Mouse (Mus musculus) T-helper 2 cell (primary cell): ENCODE results near the gene Gm17617.

Source experiments
- in situ Hi-C: fragments of 300-600 bp; cut with MboI, MseI; formaldehyde crosslinking; loops from one replicate; pipeline ENCODE4 v1.15.1; 2025; ENCODE audit warnings: high pct_unique_total_duplicates

Gene Gm17617

GRCm38 (mm10) chr13:55135382-55135781 is 2.0 kb upstream of the Gm17617 start:
- in situ Hi-C loops = no loop called here

DNA sequence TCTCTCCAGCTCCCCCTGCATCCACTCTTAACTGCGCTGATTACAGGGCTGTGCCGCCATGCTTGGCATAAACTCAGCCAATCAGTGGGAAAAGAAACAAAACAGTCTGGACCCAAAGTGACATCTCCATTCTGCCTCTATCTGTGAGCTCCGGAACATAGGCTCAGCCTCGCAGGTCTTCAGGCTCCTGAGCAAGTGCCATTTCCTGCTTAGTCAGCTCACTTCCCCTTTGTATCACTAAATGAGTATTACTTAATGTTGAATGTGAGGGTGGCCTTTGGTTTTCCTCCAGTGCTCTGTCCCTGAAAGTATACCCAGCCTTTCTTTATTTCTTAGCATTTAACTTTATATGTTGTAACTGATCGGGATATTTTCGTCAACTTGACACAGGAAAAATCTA is 8.4 kb downstream of the Gm17617 start:
- in situ Hi-C loops = no loop called here

DNA sequence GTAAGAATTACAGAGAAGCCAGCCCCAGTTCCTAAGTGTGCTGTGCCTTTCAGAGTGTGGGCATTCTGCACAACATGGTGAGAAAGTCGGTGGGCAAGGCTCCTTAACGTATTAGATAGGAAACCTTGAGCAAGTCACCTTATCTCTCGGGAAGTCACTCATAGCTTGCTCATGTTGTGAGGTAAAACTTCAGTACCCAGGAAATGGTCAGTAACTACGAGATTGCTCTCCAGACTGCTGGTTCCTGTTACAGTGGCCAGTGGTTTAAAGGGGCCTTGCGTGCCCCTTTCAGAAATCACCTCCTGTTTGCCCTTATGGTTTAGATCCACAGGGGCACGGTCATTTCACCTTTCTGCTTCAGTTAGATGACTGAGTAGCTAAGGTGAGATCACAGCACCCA is 19.0 kb downstream of the Gm17617 start:
- in situ Hi-C loops = no loop called here

- in situ Hi-C loops = loop anchor here (10.0 kb wide), 1 partner anchor 217 kb away; the partner anchor contains the start of genes Mxd3, Prelid1 and Rab24
Observed at GRCm38 (mm10) chr13:55107694-55108093, 25.7 kb downstream of the Gm17617 start.

GRCm38 (mm10) chr13:55107116-55107515 is 26.2 kb downstream of the Gm17617 start:
- in situ Hi-C loops = loop anchor here (10.0 kb wide), 1 partner anchor 218 kb away; the partner anchor contains the start of genes Mxd3, Prelid1 and Rab24

DNA sequence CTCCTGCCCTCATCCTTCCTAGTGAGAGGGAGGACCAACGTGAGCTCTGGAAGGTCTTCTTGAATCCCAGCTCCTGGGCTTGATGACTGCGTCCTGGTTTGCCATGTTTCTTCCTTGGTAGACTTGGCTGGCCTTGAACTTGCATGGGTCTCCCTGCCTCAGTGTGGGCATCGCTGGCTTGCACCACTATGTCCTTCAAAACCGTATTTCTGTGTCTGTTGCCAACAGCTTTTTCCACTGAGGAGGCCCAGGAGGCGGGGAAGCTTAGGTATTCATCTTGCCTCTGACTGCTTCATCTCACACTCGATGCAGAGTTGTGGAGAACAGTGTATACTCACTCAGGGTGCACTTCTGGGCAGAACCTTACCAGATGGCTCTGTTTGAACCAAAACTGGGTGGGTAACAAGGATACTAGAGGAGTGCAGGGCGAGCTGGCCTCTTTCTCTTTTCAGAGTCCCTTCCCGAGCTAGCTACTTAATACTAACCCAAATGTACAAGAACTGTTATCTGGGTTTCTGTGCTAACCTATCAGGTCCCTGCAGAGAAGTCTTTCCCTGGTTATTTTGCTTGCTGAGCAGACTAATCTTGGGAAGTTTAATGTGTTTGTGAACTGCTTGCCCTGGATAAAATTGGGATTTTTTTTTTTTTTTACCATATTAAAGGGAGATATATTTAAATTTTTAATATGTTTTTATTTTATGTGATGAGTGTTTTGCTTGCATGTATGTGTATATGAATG is 27.2 kb downstream of the Gm17617 start:
- in situ Hi-C loops = loop anchor here (10.0 kb wide), 1 partner anchor 219 kb away; the partner anchor contains the start of genes Mxd3, Prelid1 and Rab24

GRCm38 (mm10) chr13:55105045-55105952 is 28.0 kb downstream of the Gm17617 start, which contains the start of gene Zfp346:
TSS of gene Zfp346 (plus strand) at chr13:55105311.
- in situ Hi-C loops = loop anchor here (10.0 kb wide), 1 partner anchor 220 kb away; the partner anchor contains the start of genes Mxd3, Prelid1 and Rab24

DNA sequence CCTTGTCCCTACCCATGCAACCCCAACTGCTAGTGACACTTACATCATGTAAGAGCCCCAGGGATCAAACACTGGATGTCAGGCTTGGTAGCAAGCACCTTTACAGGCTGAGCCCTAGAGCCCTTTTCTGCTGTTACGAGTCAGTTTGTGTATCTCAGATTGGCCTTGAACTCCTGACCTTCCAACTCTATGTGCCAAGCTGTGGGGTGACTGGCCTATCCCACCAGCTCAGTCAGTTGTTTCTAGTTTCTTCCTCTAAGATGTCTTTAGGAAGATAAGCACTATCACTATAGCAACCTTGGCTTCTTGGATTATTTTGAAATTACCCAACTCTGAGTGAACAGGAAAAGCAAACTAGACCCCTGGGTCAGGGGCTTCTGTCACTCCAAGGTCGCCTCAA is 30.0 kb downstream of the Gm17617 start:
- in situ Hi-C loops = loop anchor here (10.0 kb wide), 1 partner anchor 221 kb away; the partner anchor contains the start of genes Mxd3, Prelid1 and Rab24

DNA sequence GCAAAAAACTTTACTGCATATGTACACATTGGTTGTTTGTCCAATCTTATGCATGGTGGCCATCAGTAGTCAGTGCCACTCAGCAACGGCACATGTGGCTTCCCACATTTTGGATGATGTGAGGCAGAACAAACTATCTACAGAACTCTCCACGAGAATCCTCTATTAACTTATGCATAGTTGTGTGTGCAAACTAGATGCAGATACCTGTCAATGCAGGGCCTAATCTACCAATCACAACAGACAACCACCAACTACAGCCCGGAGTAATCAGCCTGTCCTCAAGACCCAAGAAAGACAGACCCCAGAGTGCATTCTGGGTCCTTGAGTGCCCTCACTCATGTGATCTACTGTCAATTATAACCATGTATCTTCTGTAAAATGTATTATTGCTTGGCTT is 31.0 kb downstream of the Gm17617 start:
- in situ Hi-C loops = loop anchor here (10.0 kb wide), 1 partner anchor 222 kb away; the partner anchor contains the start of genes Mxd3, Prelid1 and Rab24

- in situ Hi-C loops = loop anchor here (10.0 kb wide), 1 partner anchor 223 kb away; the partner anchor contains the start of genes Mxd3, Prelid1 and Rab24
Observed at GRCm38 (mm10) chr13:55101627-55102026, 31.7 kb downstream of the Gm17617 start.

GRCm38 (mm10) chr13:55099726-55100478 is 33.4 kb downstream of the Gm17617 start, which contains the start of gene Uimc1:
TSS of gene Uimc1 (minus strand) at chr13:55100300.
- in situ Hi-C loops = loop anchor here (5.0 to 10.0 kb wide), 2 partner anchors 225 to 617 kb away; partner anchors contain the start of genes Mxd3, Prelid1 and Rab24

GRCm38 (mm10) chr13:55099066-55099725 is 34.2 kb downstream of the Gm17617 start:
- in situ Hi-C loops = loop anchor here (5.0 kb wide), 1 partner anchor 618 kb away; no protein-coding TSS in a partner anchor

DNA sequence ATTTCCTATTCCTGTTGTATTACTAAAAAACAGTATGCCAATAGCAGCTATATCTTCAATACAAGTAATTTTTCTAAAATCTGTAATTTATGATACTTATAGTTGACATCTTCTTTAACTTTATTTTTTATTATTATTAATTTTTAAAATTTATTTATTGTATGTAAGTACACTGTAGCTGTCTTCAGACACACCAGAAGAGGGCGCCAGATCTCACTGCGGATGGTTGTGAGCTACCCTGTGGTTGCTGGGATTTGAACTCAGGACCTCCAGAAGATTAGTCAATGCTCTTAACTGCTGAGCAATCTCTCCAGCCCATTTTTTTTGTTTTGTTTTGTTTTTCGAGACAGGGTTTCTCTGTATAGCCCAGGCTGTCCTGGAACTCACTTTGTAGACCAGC is 35.5 kb downstream of the Gm17617 start:
- in situ Hi-C loops = loop anchor here (5.0 kb wide), 1 partner anchor 619 kb away; no protein-coding TSS in a partner anchor

- in situ Hi-C loops = no loop called here
Observed at GRCm38 (mm10) chr13:55092588-55092987, 40.8 kb downstream of the Gm17617 start.
